Mouse (Mus musculus): Measurements from ENCODE around the gene Vav2.
A peak's percentile ranks its signal among the peaks of the same experiment; 100 is the strongest.

The Vav2 gene

GRCm38 (mm10) chr2:27408194-27408593 is 18.6 kb downstream of the Vav2 start:
- DNase-seq (ENCODE audit: low read depth): no peak

- no peak for DNase-seq (ENCODE audit: low read depth)
Observed at GRCm38 (mm10) chr2:27406928-27407327, 19.9 kb downstream of the Vav2 start.

- no peak for DNase-seq (ENCODE audit: low read depth)
Observed at GRCm38 (mm10) chr2:27405094-27405884, 21.5 kb downstream of the Vav2 start.

GRCm38 (mm10) chr2:27404375-27405093 is 22.3 kb downstream of the Vav2 start:
- no peak for DNase-seq (ENCODE audit: low read depth)

GRCm38 (mm10) chr2:27401544-27401943 is 25.3 kb downstream of the Vav2 start:
- DNase-seq (ENCODE audit: low read depth): no peak

- DNase-seq (ENCODE audit: low read depth): no peak
Observed at GRCm38 (mm10) chr2:27400083-27400482, 26.8 kb downstream of the Vav2 start.

GRCm38 (mm10) chr2:27396656-27397440 is 30.0 kb downstream of the Vav2 start:
- DNase-seq (ENCODE audit: low read depth): no peak

GRCm38 (mm10) chr2:27394158-27394832 is 32.5 kb downstream of the Vav2 start:
- no peak for DNase-seq (ENCODE audit: low read depth)

GRCm38 (mm10) chr2:27392278-27392677 is 34.6 kb downstream of the Vav2 start:
- DNase-seq (ENCODE audit: low read depth): no peak

GRCm38 (mm10) chr2:27390775-27391174 is 36.1 kb downstream of the Vav2 start:
- DNase-seq (ENCODE audit: low read depth): no peak

- no peak for DNase-seq (ENCODE audit: low read depth)
Observed at GRCm38 (mm10) chr2:27390325-27390724, 36.5 kb downstream of the Vav2 start.

- peak; percentile 21 for DNase-seq (ENCODE audit: low read depth)
Observed at GRCm38 (mm10) chr2:27389272-27390162, 37.3 kb downstream of the Vav2 start.

GRCm38 (mm10) chr2:27387209-27387608 is 39.6 kb downstream of the Vav2 start:
- DNase-seq (ENCODE audit: low read depth): no peak

GRCm38 (mm10) chr2:27381698-27382097 is 45.1 kb downstream of the Vav2 start:
- DNase-seq (ENCODE audit: low read depth): no peak

GRCm38 (mm10) chr2:27381254-27381653 is 45.6 kb downstream of the Vav2 start:
- no peak for DNase-seq (ENCODE audit: low read depth)

GRCm38 (mm10) chr2:27377876-27378275 is 49.0 kb downstream of the Vav2 start:
- no peak for DNase-seq (ENCODE audit: low read depth)

- DNase-seq (ENCODE audit: low read depth): no peak
Observed at GRCm38 (mm10) chr2:27377164-27377563, 49.7 kb downstream of the Vav2 start.

GRCm38 (mm10) chr2:27375141-27375540 is 51.7 kb downstream of the Vav2 start:
- DNase-seq (ENCODE audit: low read depth): no peak

- DNase-seq (ENCODE audit: low read depth): no peak
Observed at GRCm38 (mm10) chr2:27373349-27373748, 53.5 kb downstream of the Vav2 start.

GRCm38 (mm10) chr2:27371450-27371849 is 55.4 kb downstream of the Vav2 start:
- DNase-seq (ENCODE audit: low read depth): no peak

- no peak for DNase-seq (ENCODE audit: low read depth)
Observed at GRCm38 (mm10) chr2:27368980-27369379, 57.9 kb downstream of the Vav2 start.
